Mouse (Mus musculus): ENCODE results near the gene Glp2r. TPM values are rescaled to one million over a fixed set of nuclear protein-coding genes. Genes with fewer than 3 reads are reported as not detected.

The Glp2r gene
- total RNA-seq, 1 experiment, result not detected

DNA sequence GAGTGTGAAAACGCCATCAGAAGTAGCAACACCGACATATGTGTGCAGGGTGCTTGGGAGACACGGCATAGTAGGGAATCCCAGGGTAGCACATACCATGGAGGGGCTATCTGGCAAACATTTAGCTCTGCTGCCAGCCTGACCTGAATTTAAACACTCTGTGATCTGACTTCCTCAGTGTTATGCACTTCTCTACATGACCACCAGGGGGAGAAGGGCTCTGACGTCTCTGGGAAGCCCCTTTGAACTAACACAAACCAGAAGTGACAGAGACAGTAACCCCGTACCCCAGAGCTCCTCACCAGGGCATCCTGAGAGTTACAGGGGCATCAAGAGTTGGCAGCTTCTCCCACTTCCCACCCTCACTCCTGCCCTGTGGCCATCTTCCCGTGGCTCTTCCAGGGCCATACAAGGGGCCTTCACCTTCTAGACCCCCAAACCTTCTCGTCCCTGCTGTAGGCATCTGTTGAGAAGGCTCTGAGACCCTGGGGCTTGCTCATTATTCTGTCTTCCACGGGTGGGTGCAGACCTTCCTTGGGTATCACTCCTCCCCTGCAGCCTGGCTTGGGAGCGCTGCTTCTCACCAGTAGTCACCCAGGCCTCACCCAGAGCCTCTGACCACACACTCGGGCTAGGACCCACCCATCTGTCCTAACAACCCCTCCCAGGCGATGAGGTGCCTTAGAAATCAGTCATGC lies 113.1 kb downstream of the Glp2r start:
- TF ChIP-seq ZNF384 (IDR thresholded peaks at IDR 0.05; ENCODE audit: low read depth, low read length), result no peak
- TF ChIP-seq CHD2 (IDR thresholded peaks at IDR 0.05; ENCODE audit: low read depth, low read length), result no peak
- TF ChIP-seq HCFC1 (IDR thresholded peaks at IDR 0.05; ENCODE audit: borderline replicate concordance, insufficient read depth, low read length), result no peak
- no peak for TF ChIP-seq MAFK (IDR thresholded peaks at IDR 0.05; ENCODE audit: insufficient read depth, low read depth, low read length)
- no peak; the same call in 1 of the 2 replicates for TF ChIP-seq ZC3H11A (IDR thresholded peaks at IDR 0.05; ENCODE audit: borderline replicate concordance, low read depth, low read length)
- Histone ChIP-seq H3K4me3 (ENCODE audit: insufficient read depth in 1 of 2, low read depth in 1 of 2, low read length in 2 of 2, poor library complexity in 1 of 2, severe bottlenecking in 1 of 2) (no peak overlapping the region), H3K27ac (ENCODE audit: insufficient read depth, low read depth, low read length, poor library complexity, severe bottlenecking) (no peak overlapping the region), H3K4me1 (ENCODE audit: control insufficient read depth in 2 of 2, insufficient read depth in 2 of 2, low read length in 2 of 2, poor library complexity in 1 of 2) (peaks cover 0 to 10% of the 10 kb centered on the region in 2 experiments; a peak in 2 of 4 replicates), H3K36me3 (ENCODE audit: control insufficient read depth, insufficient read depth, low read length, poor library complexity, severe bottlenecking) (no peaks in the 10 kb centered on the region), H3K9ac (ENCODE audit: insufficient read depth, low read depth, low read length, poor library complexity, severe bottlenecking) (no peak overlapping the region), H3K9me3 (ENCODE audit: control insufficient read depth, insufficient read depth, low read depth, low read length) (no peaks in the 10 kb centered on the region)
- peak; percentile 51 for DNase-seq (ENCODE audit: low read depth, low spot score)
- in situ Hi-C loops (cut with MboI; ENCODE audit: low sequenced_read_pairs in 2 of 2, unreplicated experiment in 2 of 2), result no loop called here

DNA sequence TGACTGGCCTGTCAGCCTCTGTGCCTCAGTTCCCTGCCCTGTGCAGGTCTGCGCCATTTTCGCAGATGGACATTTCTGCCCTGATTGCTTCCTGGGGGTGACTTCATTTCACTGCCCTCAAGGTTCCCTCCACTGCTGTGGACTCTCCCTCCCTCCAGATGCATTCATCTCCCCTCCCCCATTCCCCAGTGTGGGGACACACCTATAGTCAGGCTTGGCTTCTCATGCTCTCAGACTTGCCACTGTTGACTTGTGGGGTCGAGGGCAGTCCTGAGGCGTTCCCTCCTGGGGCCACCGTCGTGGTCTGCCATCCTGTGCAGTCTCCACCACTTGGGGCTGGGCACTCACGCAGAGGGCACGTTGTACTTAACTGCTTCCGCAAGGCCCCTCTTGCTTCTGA lies 114.1 kb downstream of the Glp2r start:
- H3K36me3 ChIP-seq (ENCODE audit: control insufficient read depth, insufficient read depth, low read length, poor library complexity, severe bottlenecking), result no peaks in the 10 kb centered on the region
- TF ChIP-seq HCFC1 (IDR thresholded peaks at IDR 0.05; ENCODE audit: borderline replicate concordance, insufficient read depth, low read length) (no peak), CHD2 (IDR thresholded peaks at IDR 0.05; ENCODE audit: low read depth, low read length) (no peak), ZNF384 (IDR thresholded peaks at IDR 0.05; ENCODE audit: low read depth, low read length) (no peak)
- in situ Hi-C loops (cut with MboI; ENCODE audit: low sequenced_read_pairs in 2 of 2, unreplicated experiment in 2 of 2), result no loop called here
- no peak for DNase-seq (ENCODE audit: low read depth, low spot score)
- no peak overlapping the region for H3K4me3 ChIP-seq (ENCODE audit: insufficient read depth in 1 of 2, low read depth in 1 of 2, low read length in 2 of 2, poor library complexity in 1 of 2, severe bottlenecking in 1 of 2)
- H3K4me1 ChIP-seq (ENCODE audit: control insufficient read depth in 2 of 2, insufficient read depth in 2 of 2, low read length in 2 of 2, poor library complexity in 1 of 2), result peaks cover 2 to 17% of the 10 kb centered on the region in 2 experiments; a peak in 3 of 4 replicates
- no peak overlapping the region for H3K27ac ChIP-seq (ENCODE audit: insufficient read depth, low read depth, low read length, poor library complexity, severe bottlenecking)
- H3K9ac ChIP-seq (ENCODE audit: insufficient read depth, low read depth, low read length, poor library complexity, severe bottlenecking), result no peak overlapping the region
- no peaks in the 10 kb centered on the region for H3K9me3 ChIP-seq (ENCODE audit: control insufficient read depth, insufficient read depth, low read depth, low read length)

GRCm38 (mm10) chr11:67656366-67656765 lies 114.6 kb downstream of the Glp2r start:
- peak; percentile 15 for DNase-seq (ENCODE audit: low read depth, low spot score)
- no peak overlapping the region for H3K27ac ChIP-seq (ENCODE audit: insufficient read depth, low read depth, low read length, poor library complexity, severe bottlenecking)
- H3K9ac ChIP-seq (ENCODE audit: insufficient read depth, low read depth, low read length, poor library complexity, severe bottlenecking), result no peak overlapping the region
- in situ Hi-C loops (cut with MboI; ENCODE audit: low sequenced_read_pairs in 2 of 2, unreplicated experiment in 2 of 2), result no loop called here
- H3K4me1 ChIP-seq (ENCODE audit: control insufficient read depth in 2 of 2, insufficient read depth in 2 of 2, low read length in 2 of 2, poor library complexity in 1 of 2), result peaks cover 2 to 17% of the 10 kb centered on the region in 2 experiments; a peak in 3 of 4 replicates
- H3K9me3 ChIP-seq (ENCODE audit: control insufficient read depth, insufficient read depth, low read depth, low read length), result no peaks in the 10 kb centered on the region
- H3K36me3 ChIP-seq (ENCODE audit: control insufficient read depth, insufficient read depth, low read length, poor library complexity, severe bottlenecking), result no peaks in the 10 kb centered on the region
- no peak for TF ChIP-seq ZC3H11A (IDR thresholded peaks at IDR 0.05; ENCODE audit: borderline replicate concordance, low read depth, low read length)
- no peak for TF ChIP-seq CHD2 (IDR thresholded peaks at IDR 0.05; ENCODE audit: low read depth, low read length)
- no peak for TF ChIP-seq ZNF384 (IDR thresholded peaks at IDR 0.05; ENCODE audit: low read depth, low read length)
- TF ChIP-seq HCFC1 (IDR thresholded peaks at IDR 0.05; ENCODE audit: borderline replicate concordance, insufficient read depth, low read length), result no peak
- no peak for TF ChIP-seq MAFK (IDR thresholded peaks at IDR 0.05; ENCODE audit: insufficient read depth, low read depth, low read length)
- no peak overlapping the region for H3K4me3 ChIP-seq (ENCODE audit: insufficient read depth in 1 of 2, low read depth in 1 of 2, low read length in 2 of 2, poor library complexity in 1 of 2, severe bottlenecking in 1 of 2)

GRCm38 (mm10) chr11:67655236-67655959 lies 115.6 kb downstream of the Glp2r start:
- no peaks in the 10 kb centered on the region for H3K9me3 ChIP-seq (ENCODE audit: control insufficient read depth, insufficient read depth, low read depth, low read length)
- no peak for DNase-seq (ENCODE audit: low read depth, low spot score)
- H3K9ac ChIP-seq (ENCODE audit: insufficient read depth, low read depth, low read length, poor library complexity, severe bottlenecking), result no peak overlapping the region
- peaks cover 3 to 17% of the 10 kb centered on the region in 2 experiments; a peak in 3 of 4 replicates for H3K4me1 ChIP-seq (ENCODE audit: control insufficient read depth in 2 of 2, insufficient read depth in 2 of 2, low read length in 2 of 2, poor library complexity in 1 of 2)
- no peak overlapping the region for H3K4me3 ChIP-seq (ENCODE audit: insufficient read depth in 1 of 2, low read depth in 1 of 2, low read length in 2 of 2, poor library complexity in 1 of 2, severe bottlenecking in 1 of 2)
- in situ Hi-C loops (cut with MboI; ENCODE audit: low sequenced_read_pairs in 2 of 2, unreplicated experiment in 2 of 2), result no loop called here
- TF ChIP-seq ZC3H11A (IDR thresholded peaks at IDR 0.05; ENCODE audit: borderline replicate concordance, low read depth, low read length) (no peak), HCFC1 (IDR thresholded peaks at IDR 0.05; ENCODE audit: borderline replicate concordance, insufficient read depth, low read length) (no peak), ZNF384 (IDR thresholded peaks at IDR 0.05; ENCODE audit: low read depth, low read length) (no peak), CHD2 (IDR thresholded peaks at IDR 0.05; ENCODE audit: low read depth, low read length) (no peak), MAFK (IDR thresholded peaks at IDR 0.05; ENCODE audit: insufficient read depth, low read depth, low read length) (no peak)
- no peak overlapping the region for H3K27ac ChIP-seq (ENCODE audit: insufficient read depth, low read depth, low read length, poor library complexity, severe bottlenecking)
- H3K36me3 ChIP-seq (ENCODE audit: control insufficient read depth, insufficient read depth, low read length, poor library complexity, severe bottlenecking), result no peaks in the 10 kb centered on the region

Measured in ES-E14 (cell line).